Mouse (Mus musculus) cerebellum, adult 18-20 months (tissue): ENCODE results near the gene Arhgef2.
A peak's percentile ranks its signal among the peaks of the same experiment; 100 is the strongest.

ENCODE experiments used
- DNase-seq, 2 experiments: peaks; one replicate each; pipeline ENCODE4 v3.0.0; 2021

The Arhgef2 gene

DNA sequence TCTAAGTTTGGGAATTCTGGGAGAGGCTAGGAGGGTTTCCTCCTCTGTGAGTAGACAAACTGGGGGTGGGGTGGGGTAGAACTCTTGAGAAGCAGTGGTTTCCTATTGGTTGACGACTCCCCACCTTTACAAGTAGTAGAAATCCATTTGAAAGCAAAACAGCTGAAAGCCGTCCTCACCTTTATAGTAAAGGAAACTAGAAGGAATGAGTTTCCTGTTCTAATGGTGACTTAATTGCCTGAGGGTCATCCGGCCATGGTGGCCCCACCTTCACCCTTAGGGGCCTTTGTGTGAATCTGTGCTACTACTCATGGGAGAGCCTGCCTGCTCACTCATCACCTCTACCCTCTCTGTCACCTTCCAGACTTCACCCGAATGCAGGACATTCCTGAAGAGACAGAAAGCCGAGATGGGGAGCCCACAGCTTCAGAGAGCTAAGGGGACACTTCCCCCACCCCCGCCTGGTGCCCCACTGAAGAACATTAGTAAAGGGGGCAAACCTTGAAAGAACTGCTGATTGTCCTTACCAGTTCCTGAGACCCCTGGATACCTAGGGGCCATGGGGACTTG, 40.7 kb downstream of the Arhgef2 start:
- DNase-seq, result no peak

GRCm38 (mm10) chr3:88647076-88647475, 41.3 kb downstream of the Arhgef2 start:
- DNase-seq, result no peak

- DNase-seq, result no peak
These were observed 42.1 kb downstream of the Arhgef2 start for GRCm38 (mm10) chr3:88647779-88648413.

- no peak for DNase-seq
These were observed 42.8 kb downstream of the Arhgef2 start for GRCm38 (mm10) chr3:88648452-88649168.

DNA sequence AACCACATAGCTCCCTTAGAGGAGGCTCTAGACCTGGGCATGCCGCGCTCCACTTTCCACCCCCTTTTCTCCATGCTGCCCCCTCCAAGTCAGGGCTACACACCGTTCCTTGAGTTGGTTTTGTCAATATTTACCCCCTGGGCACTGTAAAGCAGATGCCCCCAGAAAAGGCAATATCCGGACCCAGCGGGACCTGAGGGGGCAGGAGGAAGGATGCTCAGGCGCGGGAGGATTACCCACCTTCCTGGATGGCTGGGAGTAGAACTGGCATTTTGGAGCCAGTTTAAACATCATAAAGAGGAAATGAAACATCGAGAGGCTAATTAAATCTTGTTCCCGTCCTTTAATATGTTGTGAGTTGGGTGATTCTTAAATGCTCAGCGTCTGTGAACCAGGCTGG, 43.4 kb downstream of the Arhgef2 start:
- no peak for DNase-seq

DNA sequence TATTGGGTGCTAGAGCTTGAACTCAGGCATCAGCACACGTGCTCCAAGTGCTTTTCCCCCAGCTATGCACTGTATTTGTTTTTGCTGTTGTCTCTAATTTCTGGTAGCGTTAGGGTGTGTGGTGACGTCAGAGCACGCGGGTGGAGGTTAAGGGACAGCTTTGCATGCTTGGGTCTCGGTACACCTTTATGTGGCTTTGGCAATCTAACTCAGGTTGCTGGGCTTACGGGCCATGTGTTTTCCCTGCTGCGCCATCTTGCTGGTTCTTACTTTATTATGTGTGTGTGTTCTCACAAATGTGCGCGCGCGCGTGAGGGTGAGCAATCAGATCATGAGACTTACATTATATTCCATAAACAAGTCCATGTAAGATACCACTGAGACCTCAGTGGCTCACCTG, 44.2 kb downstream of the Arhgef2 start:
- no peak for DNase-seq

DNA sequence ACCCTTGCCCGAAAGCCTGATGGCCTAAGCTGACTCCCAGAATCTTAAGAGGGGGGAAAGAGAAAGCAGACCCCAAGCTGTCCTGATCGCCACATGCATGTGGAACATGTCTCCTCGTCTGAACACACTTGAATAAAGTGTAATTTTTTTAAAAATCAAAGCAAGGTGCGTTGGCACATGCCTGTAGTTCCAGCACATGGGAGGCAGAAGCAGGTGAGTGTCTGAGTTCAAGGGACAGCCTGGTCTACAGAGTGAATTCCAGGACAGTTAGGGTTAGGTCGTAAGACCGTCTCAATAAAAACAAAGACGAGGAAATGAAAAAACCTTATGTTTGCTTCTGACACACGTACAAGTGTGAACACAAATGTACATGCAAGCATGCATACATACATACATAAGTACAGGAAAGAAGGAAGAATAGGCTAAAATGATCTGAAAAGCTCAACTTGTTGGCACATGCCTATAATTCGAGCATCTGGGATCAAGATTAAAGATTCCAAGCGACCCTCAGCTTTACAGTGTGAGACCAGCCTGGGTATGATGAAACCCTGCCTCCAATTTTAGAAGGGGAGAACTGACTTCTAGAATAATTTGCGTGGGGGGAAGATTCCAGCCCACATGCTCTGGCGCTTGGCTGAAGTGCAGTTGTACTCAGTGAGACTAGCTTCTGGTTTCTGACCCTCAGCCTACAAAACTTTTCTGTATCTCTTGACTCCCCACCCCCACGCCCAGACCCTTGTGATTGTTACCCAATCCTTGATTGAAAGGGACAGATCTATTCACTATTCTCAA, 45.1 kb downstream of the Arhgef2 start:
- DNase-seq, result no peak

GRCm38 (mm10) chr3:88651669-88652618, 46.2 kb downstream of the Arhgef2 start:
- DNase-seq, result no peak

- no peak for DNase-seq
These were observed 47.2 kb downstream of the Arhgef2 start, which contains the start of gene Rxfp4 for GRCm38 (mm10) chr3:88652846-88653515. Rxfp4 (minus strand) TSS chr3:88653142.

GRCm38 (mm10) chr3:88653516-88654370, 48.0 kb downstream of the Arhgef2 start:
- no peak for DNase-seq

DNA sequence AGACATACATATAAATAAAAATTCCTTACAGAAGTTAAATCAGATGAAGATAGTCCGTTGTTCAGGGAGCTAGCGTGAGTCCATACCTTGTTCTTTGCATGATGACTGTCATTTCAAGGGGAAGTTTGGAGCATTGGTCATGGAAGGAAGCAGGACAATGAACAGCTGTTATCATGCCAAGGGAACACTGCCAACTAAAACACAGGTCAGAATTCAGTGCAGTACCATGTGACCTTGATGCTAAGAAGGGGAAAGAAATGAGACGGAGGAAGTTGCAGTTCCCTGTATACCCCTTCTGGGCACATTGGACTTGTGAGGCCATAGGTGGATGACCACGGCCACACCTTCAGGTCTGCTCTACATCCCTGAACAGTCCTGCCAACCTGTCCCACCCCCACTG, 48.9 kb downstream of the Arhgef2 start:
- DNase-seq, result no peak

DNA sequence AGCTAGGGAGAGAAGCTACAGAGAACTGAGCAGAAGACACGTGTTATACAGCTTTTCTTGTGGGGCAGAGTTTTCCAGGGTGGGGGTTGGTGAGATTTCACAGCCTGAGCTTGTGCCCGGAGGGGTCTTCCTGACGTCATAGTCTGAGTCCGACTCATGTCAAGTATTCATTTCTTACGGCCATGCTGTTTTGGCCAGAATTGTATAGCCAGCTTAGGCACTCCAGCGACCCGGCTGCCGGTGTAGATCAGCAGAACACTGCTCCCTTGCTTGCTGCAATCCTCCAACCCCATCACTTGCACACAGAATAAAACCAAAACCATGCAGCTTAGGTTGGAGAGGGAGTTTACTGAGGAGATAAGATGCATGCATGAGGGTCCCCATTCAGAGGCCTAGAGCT, 49.9 kb downstream of the Arhgef2 start:
- no peak for DNase-seq

DNA sequence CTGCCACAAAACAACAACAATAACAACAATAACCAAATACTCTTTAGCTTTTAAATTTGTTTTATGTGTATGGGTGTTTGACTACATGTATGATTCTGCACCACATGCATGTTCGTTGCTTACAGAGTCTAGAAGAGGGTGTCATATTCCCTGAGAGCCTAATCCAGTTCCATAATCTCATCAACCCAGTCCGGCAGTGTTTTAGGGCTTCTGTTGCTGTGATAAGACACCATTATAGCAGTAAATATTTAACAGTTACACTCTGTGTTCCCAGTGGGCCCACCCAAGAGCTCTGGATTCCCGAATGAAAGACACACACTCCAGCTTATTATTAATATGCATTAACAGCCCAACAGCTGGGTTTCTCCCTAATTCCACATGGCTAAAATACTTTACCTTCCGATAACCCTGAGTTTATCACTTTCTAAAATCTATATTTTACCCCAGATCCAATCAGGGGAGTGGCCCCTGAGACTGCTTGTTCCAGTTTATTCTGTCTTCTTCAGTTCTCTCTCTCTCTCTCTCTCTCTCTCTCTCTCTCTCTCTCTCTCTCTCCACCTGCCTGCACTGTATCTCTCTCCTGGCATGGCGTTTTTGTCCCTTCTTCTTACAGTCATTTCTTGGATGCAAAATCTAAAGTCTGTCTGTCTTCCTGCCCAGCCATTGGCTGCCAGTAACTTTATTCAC, 52.8 kb downstream of the Arhgef2 start:
- DNase-seq, result no peak

GRCm38 (mm10) chr3:88659798-88660197, 54.0 kb downstream of the Arhgef2 start:
- no peak for DNase-seq

DNA sequence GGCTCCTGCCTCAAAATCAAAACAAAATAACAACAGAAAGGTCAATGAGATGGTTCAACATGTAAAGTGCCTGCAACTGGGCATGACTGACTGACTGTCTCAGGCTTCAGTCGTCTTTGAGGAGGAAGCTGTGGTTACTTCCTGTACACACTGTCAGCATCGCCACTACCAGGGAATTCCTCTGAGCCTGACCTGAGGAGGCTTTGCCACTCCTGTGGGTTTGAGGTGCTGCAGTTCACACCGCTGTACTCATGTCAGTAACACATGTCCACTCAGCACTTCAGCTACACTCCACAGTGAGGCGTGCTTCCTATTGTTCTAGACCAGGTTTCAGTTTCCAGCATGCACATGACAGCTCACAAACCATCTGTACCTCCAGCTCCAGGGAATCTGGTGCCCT, 58.3 kb downstream of the Arhgef2 start:
- no peak for DNase-seq

DNA sequence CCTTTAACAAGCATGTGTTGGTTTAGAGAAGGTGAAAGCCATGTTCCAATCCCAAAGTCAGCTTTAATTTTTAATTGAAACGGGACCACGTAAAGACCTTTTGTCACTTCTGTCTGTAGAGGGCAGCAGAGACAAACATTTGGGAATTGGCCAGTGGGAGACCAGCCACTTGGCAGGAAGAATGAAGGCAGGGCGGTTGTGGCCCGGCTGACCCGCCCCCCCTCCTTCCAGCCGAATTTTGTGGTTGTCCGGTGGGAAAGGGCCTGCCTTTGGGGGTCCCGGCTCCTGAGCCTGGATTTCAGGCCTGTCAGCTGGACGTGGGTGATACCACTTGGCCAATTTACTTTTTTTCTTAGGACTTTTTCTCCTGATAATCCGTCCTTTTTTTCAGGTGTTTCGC, 71.6 kb downstream of the Arhgef2 start:
- DNase-seq, result peak; percentile 80 to 82

- no peak for DNase-seq
These were observed 78.0 kb downstream of the Arhgef2 start for GRCm38 (mm10) chr3:88683814-88684213.

DNA sequence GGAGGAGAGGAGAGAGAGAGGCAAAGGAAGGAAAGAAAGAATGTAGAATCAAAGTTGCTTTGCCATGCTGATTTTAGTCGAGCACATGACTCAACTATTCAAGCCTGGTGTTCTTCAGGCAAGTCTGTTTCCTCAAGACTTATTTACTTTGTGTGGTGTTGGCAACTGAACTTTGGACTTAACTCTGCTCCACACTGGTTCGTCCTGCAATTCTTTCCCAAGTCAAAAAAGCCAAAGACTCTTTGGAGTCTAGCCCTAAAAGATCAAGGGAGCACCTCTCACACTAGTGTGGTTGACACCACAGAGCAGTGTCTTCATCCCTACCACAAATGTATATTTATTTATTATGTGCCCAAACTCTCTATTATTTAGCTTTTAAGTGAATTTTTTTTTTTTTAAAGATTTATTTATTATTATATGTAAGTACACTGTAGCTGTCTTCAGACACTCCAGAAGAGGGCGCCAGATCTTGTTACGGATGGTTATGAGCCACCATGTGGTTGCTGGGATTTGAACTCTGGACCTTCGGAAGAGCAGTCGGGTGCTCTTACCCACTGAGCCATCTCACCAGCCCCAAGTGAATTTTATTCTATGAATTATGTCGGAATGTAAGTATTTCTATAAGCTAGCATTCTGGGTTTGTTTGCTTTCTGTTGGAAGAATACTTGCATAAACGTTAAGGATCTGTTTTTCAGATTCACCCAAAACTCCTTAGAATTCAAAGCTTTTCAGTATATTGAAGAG, 78.6 kb downstream of the Arhgef2 start:
- no peak for DNase-seq
